Mouse (Mus musculus) kidney, adult 2 months (tissue): ENCODE measurements around the gene Tgfbr1.

Source experiments
- CTCF ChIP-seq: fragments of 200-500 bp; conservative IDR thresholded peaks from 2 replicates; pipeline ENCODE4 v1.5.1; 2011; ENCODE audit warnings: low read depth, mild to moderate bottlenecking, control low read depth, low read length, moderate library complexity, mixed read lengths; ENCODE audit not compliant: insufficient read depth, insufficient read length
- POLR2A ChIP-seq: fragments of 200-500 bp; IDR thresholded peaks from one replicate; pipeline ENCODE4 v1.6.1; 2011; ENCODE audit warnings: low read depth, low read length, control low read depth

GRCm38 (mm10) chr4:47400314-47400713 is 47.3 kb downstream of the Tgfbr1 start:
- TF ChIP-seq POLR2A = no peak
- TF ChIP-seq CTCF = no peak
